Mouse (Mus musculus): ENCODE results near the gene Vmn1r229. TPM values are rescaled to one million over a fixed set of nuclear protein-coding genes. Genes with fewer than 3 reads are reported as not detected.

Gene Vmn1r229
- total RNA-seq (2021) (not detected), polyA plus RNA-seq (2012; rRNA removed) (not detected in 2 replicates)
- long read RNA-seq, result 0 reads

- no peak for DNase-seq
These were observed at the start of gene Vmn1r229 for GRCm38 (mm10) chr17:20811255-20811654. Vmn1r229 (plus strand) TSS chr17:20811555.

- no peak for DNase-seq
These were observed 25.3 kb upstream of the Vmn1r229 start, which contains the start of gene Vmn1r228 for GRCm38 (mm10) chr17:20786057-20786456. Vmn1r228 (minus strand) TSS chr17:20786157.

GRCm38 (mm10) chr17:20840144-20840543 lies 28.8 kb downstream of the Vmn1r229 start, which contains the start of gene Vmn1r230:
Vmn1r230 (plus strand) TSS chr17:20840444.
- no peak for DNase-seq

Other genes starting within 250 kb of the Vmn1r229 start
- gene Vmn2r109, start 246.8 kb upstream of the Vmn1r229 start, total RNA-seq (2021), result not detected
- gene Vmn2r109, start 246.8 kb upstream of the Vmn1r229 start, polyA plus RNA-seq (2012; rRNA removed), result not detected in 2 replicates
- not detected for gene Vmn2r110, start 215.1 kb upstream of the Vmn1r229 start, total RNA-seq (2021)
- gene Vmn2r110, start 215.1 kb upstream of the Vmn1r229 start, polyA plus RNA-seq (2012; rRNA removed), result not detected in 2 replicates
- not detected for gene Fpr-rs3, start 186.7 kb upstream of the Vmn1r229 start, total RNA-seq (2021)
- gene Fpr-rs3, start 186.7 kb upstream of the Vmn1r229 start, polyA plus RNA-seq (2012; rRNA removed), result not detected in 2 replicates
- not detected for gene Vmn1r226, start 128.7 kb upstream of the Vmn1r229 start, total RNA-seq (2021)
- not detected in 2 replicates for gene Vmn1r226, start 128.7 kb upstream of the Vmn1r229 start, polyA plus RNA-seq (2012; rRNA removed)
- gene Vmn1r227, start 81.7 kb upstream of the Vmn1r229 start, total RNA-seq (2021), result not detected
- not detected in 2 replicates for gene Vmn1r227, start 81.7 kb upstream of the Vmn1r229 start, polyA plus RNA-seq (2012; rRNA removed)
- gene Vmn1r228, start 25.4 kb upstream of the Vmn1r229 start, total RNA-seq (2021), result not detected
- gene Vmn1r228, start 25.4 kb upstream of the Vmn1r229 start, polyA plus RNA-seq (2012; rRNA removed), result not detected in 2 replicates
- gene Vmn1r230, start 28.9 kb downstream of the Vmn1r229 start, total RNA-seq (2021), result not detected
- not detected in 2 replicates for gene Vmn1r230, start 28.9 kb downstream of the Vmn1r229 start, polyA plus RNA-seq (2012; rRNA removed)
- not detected for gene Vmn1r231, start 93.5 kb downstream of the Vmn1r229 start, total RNA-seq (2021)
- not detected in 2 replicates for gene Vmn1r231, start 93.5 kb downstream of the Vmn1r229 start, polyA plus RNA-seq (2012; rRNA removed)
- gene Vmn1r232, start 108.2 kb downstream of the Vmn1r229 start, total RNA-seq (2021), result not detected
- gene Vmn1r232, start 108.2 kb downstream of the Vmn1r229 start, polyA plus RNA-seq (2012; rRNA removed), result not detected in 2 replicates
- 100 to 1,000 TPM; 282 to 298 TPM for gene Ppp2r1a, start 133.8 kb downstream of the Vmn1r229 start, total RNA-seq (2021)
- gene Ppp2r1a, start 133.8 kb downstream of the Vmn1r229 start, polyA plus RNA-seq (2012; rRNA removed), result 164 and 223 TPM in 2 replicates
- not detected for gene Vmn1r233, start 184.9 kb downstream of the Vmn1r229 start, total RNA-seq (2021)
- gene Vmn1r233, start 184.9 kb downstream of the Vmn1r229 start, polyA plus RNA-seq (2012; rRNA removed), result not detected in 2 replicates
- 10 to 100 TPM; 12.4 to 13.5 TPM for gene Zfp160, start 197.3 kb downstream of the Vmn1r229 start, total RNA-seq (2021)
- gene Zfp160, start 197.3 kb downstream of the Vmn1r229 start, polyA plus RNA-seq (2012; rRNA removed), result 0.81 and 0.90 TPM in 2 replicates